Mouse (Mus musculus) MEL (cell line): ENCODE data around the gene Klhdc2. TPM values are rescaled to one million over a fixed set of nuclear protein-coding genes. Genes with fewer than 3 reads are reported as not detected.

Source experiments
- DNase-seq: peaks from one replicate; pipeline ENCODE4 v3.0.0; 2011; ENCODE audit warnings: low read depth, low spot score
- H3K27ac ChIP-seq: 2 replicates; pipeline ENCODE4 v1.5.1; 2012; ENCODE audit warnings: low read depth, mild to moderate bottlenecking, control low read depth, low read length, moderate library complexity; ENCODE audit not compliant: control insufficient read depth
- H3K27me3 ChIP-seq, 2 experiments: fragments of 150-350 bp in 1 of 2; sonication (generic) in 1 of 2; 2 replicates each; pipeline ENCODE4 v1.6.1; 2012; ENCODE audit warnings: low read length in 2 of 2, mild to moderate bottlenecking in 2 of 2, improper control_type of control experiment in 1 of 2, moderate library complexity in 1 of 2; ENCODE audit not compliant: insufficient read depth in 2 of 2, control insufficient read depth in 1 of 2
- H3K36me3 ChIP-seq, 2 experiments: 2 replicates each; pipeline ENCODE4 v1.6.1; 2012 to 2014; ENCODE audit warnings: low read length in 2 of 2, improper control_type of control experiment in 1 of 2, inconsistent platforms in 1 of 2, mild to moderate bottlenecking in 1 of 2; ENCODE audit not compliant: insufficient read depth in 2 of 2, control insufficient read depth in 1 of 2
- H3K4me1 ChIP-seq, 2 experiments: fragments of 150-350 bp in 1 of 2; sonication (generic) in 1 of 2; 2 replicates each; pipeline ENCODE4 v1.6.1; 2012; ENCODE audit warnings: low read length in 2 of 2, improper control_type of control experiment in 1 of 2, mild to moderate bottlenecking in 1 of 2; ENCODE audit not compliant: insufficient read depth in 2 of 2, control insufficient read depth in 1 of 2
- H3K4me3 ChIP-seq, 2 experiments: fragments of 150-350 bp in 1 of 2; sonication (generic) in 1 of 2; 2 replicates each; pipeline ENCODE4 v1.5.1; 2012; ENCODE audit warnings: low read depth in 2 of 2, low read length in 2 of 2, mild to moderate bottlenecking in 2 of 2, moderate library complexity in 2 of 2, control low read depth in 1 of 2, improper control_type of control experiment in 1 of 2; ENCODE audit not compliant: control insufficient read depth in 1 of 2, insufficient read depth in 1 of 2
- H3K79me2 ChIP-seq: 2 replicates; pipeline ENCODE4 v1.6.1; 2012; ENCODE audit warnings: mild to moderate bottlenecking, low read length, moderate library complexity; ENCODE audit not compliant: control insufficient read depth, poor library complexity, insufficient read depth
- H3K9ac ChIP-seq: 2 replicates; pipeline ENCODE4 v1.6.1; 2012; ENCODE audit warnings: low read depth, mild to moderate bottlenecking, control low read depth, low read length, moderate library complexity; ENCODE audit not compliant: control insufficient read depth, poor library complexity, severe bottlenecking
- H3K9me3 ChIP-seq: fragments of 150-350 bp; sonication (generic); replicated peaks from 2 replicates; pipeline ENCODE4 v1.6.1; 2012; ENCODE audit warnings: mild to moderate bottlenecking, low read length, improper control_type of control experiment, moderate library complexity; ENCODE audit not compliant: insufficient read depth
- CTCF ChIP-seq, 3 experiments: IDR thresholded peaks in 2 of 3; conservative IDR thresholded peaks in 1 of 3; 2 replicates each; pipeline ENCODE4 v1.5.1; 2011 to 2012; ENCODE audit warnings: low read length in 3 of 3, low read depth in 2 of 3, mild to moderate bottlenecking in 2 of 3, improper control_type of control experiment in 1 of 3, inconsistent platforms in 1 of 3, mixed read lengths in 1 of 3, moderate library complexity in 1 of 3; ENCODE audit not compliant: control insufficient read depth in 1 of 3, insufficient read depth in 1 of 3, poor library complexity in 1 of 3, severe bottlenecking in 1 of 3
- ETS1 ChIP-seq: IDR thresholded peaks from 2 replicates; pipeline ENCODE4 v1.6.1; 2012; ENCODE audit warnings: low read depth, mild to moderate bottlenecking, inconsistent platforms, low read length, improper control_type of control experiment, moderate library complexity
- HCFC1 ChIP-seq: IDR thresholded peaks from 2 replicates; pipeline ENCODE4 v1.6.1; 2012; ENCODE audit warnings: low read depth, mild to moderate bottlenecking, inconsistent platforms, low read length, improper control_type of control experiment, moderate library complexity
- JUND ChIP-seq: IDR thresholded peaks from 2 replicates; pipeline ENCODE4 v1.6.1; 2011; ENCODE audit warnings: low read depth, mild to moderate bottlenecking, improper control_type of control experiment, low read length
- KAT2A ChIP-seq: conservative IDR thresholded peaks from 2 replicates; pipeline ENCODE4 v1.6.1; 2012; ENCODE audit warnings: low read depth, low read length, improper control_type of control experiment, inconsistent platforms
- MAFK ChIP-seq: IDR thresholded peaks from 2 replicates; pipeline ENCODE4 v1.6.1; 2011; ENCODE audit warnings: low read depth, mild to moderate bottlenecking, low read length, improper control_type of control experiment, borderline replicate concordance
- MEF2A ChIP-seq: IDR thresholded peaks from 2 replicates; pipeline ENCODE4 v1.6.1; 2014; ENCODE audit warnings: low read depth, mild to moderate bottlenecking, inconsistent platforms, low read length, improper control_type of control experiment; ENCODE audit not compliant: poor library complexity, insufficient replicate concordance, severe bottlenecking; ENCODE audit errors: extremely low read depth
- MYB ChIP-seq: IDR thresholded peaks from 2 replicates; pipeline ENCODE4 v1.6.1; 2011; ENCODE audit warnings: mild to moderate bottlenecking, low read depth, low read length, improper control_type of control experiment
- NRF1 ChIP-seq: IDR thresholded peaks from 2 replicates; pipeline ENCODE4 v1.6.1; 2014; ENCODE audit warnings: low read depth, mild to moderate bottlenecking, inconsistent platforms, low read length, improper control_type of control experiment, moderate library complexity; ENCODE audit not compliant: poor library complexity, insufficient read depth, severe bottlenecking
- POLR2A ChIP-seq, 2 experiments: IDR thresholded peaks; 2 replicates each; pipeline ENCODE4 v1.6.1; 2011 to 2012; ENCODE audit warnings: low read length in 2 of 2, mild to moderate bottlenecking in 2 of 2, control low read depth in 1 of 2, improper control_type of control experiment in 1 of 2, low read depth in 1 of 2, moderate library complexity in 1 of 2; ENCODE audit not compliant: control insufficient read depth in 1 of 2, insufficient read depth in 1 of 2, poor library complexity in 1 of 2
- RAD21 ChIP-seq: IDR thresholded peaks from 2 replicates; pipeline ENCODE4 v1.6.1; 2011; ENCODE audit warnings: mild to moderate bottlenecking, low read depth, low read length, improper control_type of control experiment
- TBP ChIP-seq: IDR thresholded peaks from 2 replicates; pipeline ENCODE4 v1.8.0; 2011; ENCODE audit warnings: low read depth, low read length, improper control_type of control experiment
- USF2 ChIP-seq, 2 experiments: IDR thresholded peaks; 2 replicates each; pipeline ENCODE4 v1.6.1; 2011 to 2012; ENCODE audit warnings: improper control_type of control experiment in 2 of 2, low read length in 2 of 2, borderline replicate concordance in 1 of 2, inconsistent platforms in 1 of 2, low read depth in 1 of 2, mild to moderate bottlenecking in 1 of 2; ENCODE audit not compliant: insufficient read depth in 1 of 2
- ZC3H11A ChIP-seq: IDR thresholded peaks from 2 replicates; pipeline ENCODE4 v1.6.1; 2012; ENCODE audit warnings: low read depth, mild to moderate bottlenecking, inconsistent platforms, low read length, improper control_type of control experiment
- ZKSCAN1 ChIP-seq: IDR thresholded peaks from 2 replicates; pipeline ENCODE4 v1.6.1; 2012; ENCODE audit warnings: low read depth, mild to moderate bottlenecking, inconsistent platforms, low read length, improper control_type of control experiment, moderate library complexity
- polyA plus RNA-seq, 2 experiments: library from polyadenylated mRNA; stranded (reverse) in 1 of 2; unstranded in 1 of 2; fragments of >175 nt in 1 of 2; fragments of >200 nt in 1 of 2; gene quantifications; 2 replicates each; pipeline versions ENCODE4 v1.2.1 to v1.2.4; 2012; ENCODE audit warnings: low replicate concordance in 2 of 2, low read depth in 1 of 2; ENCODE audit not compliant: insufficient read length in 2 of 2, insufficient read depth in 1 of 2, missing spikeins in 1 of 2
- total RNA-seq: library from RNA; depleted of rRNA; stranded (reverse); fragments of 300-350 nt; gene quantifications from 2 replicates; pipeline ENCODE4 v1.2.3, GENCODE M21; 2012

Klhdc2 gene
- total and polyA plus RNA-seq, 3 experiments, result 48.5 to 154 (median 51.7) TPM

GRCm38 (mm10) chr12:69299831-69300230 lies 3.4 kb downstream of the Klhdc2 start (continued):
- TF ChIP-seq JUND (no peak), HCFC1 (no peak)

DNA sequence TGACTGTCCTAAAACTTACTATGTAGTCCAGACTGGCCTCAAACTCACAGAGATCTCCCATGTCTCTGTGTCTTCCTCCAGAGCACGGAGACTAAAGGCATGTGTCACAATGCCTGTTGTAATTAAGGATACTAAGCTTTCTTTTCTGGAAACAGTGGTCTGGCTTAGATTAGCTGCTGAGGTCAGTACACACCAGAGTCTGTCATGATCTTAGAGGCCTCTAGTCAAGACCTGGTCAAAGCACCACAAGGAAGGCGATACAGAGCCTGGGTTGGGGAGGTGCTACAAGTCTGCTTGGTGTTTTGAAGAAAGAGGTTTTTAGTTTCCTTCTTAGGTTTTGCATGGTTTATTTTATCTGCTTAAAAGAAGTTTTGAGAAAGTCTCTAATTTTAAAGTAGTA lies 3.9 kb downstream of the Klhdc2 start:
- no peaks in the 10 kb centered on the region for H3K27me3 ChIP-seq
- H3K9me3 ChIP-seq, result no peaks in the 10 kb centered on the region
- peaks cover 4 to 10% of the 10 kb centered on the region in 2 experiments; a peak in 2 of 4 replicates for H3K4me1 ChIP-seq
- peaks cover 4 to 11% of the 10 kb centered on the region in 2 experiments for H3K36me3 ChIP-seq
- no peak overlapping the region for H3K4me3 ChIP-seq
- H3K9ac ChIP-seq, result no peak overlapping the region
- TF ChIP-seq ZKSCAN1 (no peak), POLR2A (IDR thresholded peaks at IDR 0.05; ENCODE audit: control insufficient read depth in 1 of 2, insufficient read depth in 1 of 2, low read depth in 1 of 2, low read length in 2 of 2, poor library complexity in 1 of 2) (no peak), TBP (no peak), ZC3H11A (no peak), KAT2A (no peak), MYB (no peak), MAFK (no peak), CTCF (IDR thresholded peaks at IDR 0.05 in 2 of 3, conservative IDR thresholded peaks at IDR 0.05 in 1 of 3; ENCODE audit: control insufficient read depth in 1 of 3, insufficient read depth in 1 of 3, low read depth in 2 of 3, low read length in 3 of 3, poor library complexity in 1 of 3, severe bottlenecking in 1 of 3) (no peak), USF2 (IDR thresholded peaks at IDR 0.05; ENCODE audit: borderline replicate concordance in 1 of 2, insufficient read depth in 1 of 2, low read depth in 1 of 2, low read length in 2 of 2) (no peak)
- DNase-seq, result no peak
- no peak overlapping the region for H3K27ac ChIP-seq
- peaks cover 18% of the 10 kb centered on the region for H3K79me2 ChIP-seq

- H3K36me3 ChIP-seq, result peaks cover 4 to 14% of the 10 kb centered on the region in 2 experiments
Measured at GRCm38 (mm10) chr12:69302171-69302570, 5.7 kb downstream of the Klhdc2 start.

More at GRCm38 (mm10) chr12:69302171-69302570, 5.7 kb downstream of the Klhdc2 start:
- no peak for DNase-seq
- H3K79me2 ChIP-seq, result peaks cover 9% of the 10 kb centered on the region
- no peak overlapping the region for H3K4me3 ChIP-seq
- H3K9ac ChIP-seq, result no peak overlapping the region
- no peaks in the 10 kb centered on the region for H3K9me3 ChIP-seq
- H3K27ac ChIP-seq, result no peak overlapping the region
- no peak for TF ChIP-seq ETS1
- no peak for TF ChIP-seq MEF2A
- TF ChIP-seq CTCF (IDR thresholded peaks at IDR 0.05 in 2 of 3, conservative IDR thresholded peaks at IDR 0.05 in 1 of 3; ENCODE audit: control insufficient read depth in 1 of 3, insufficient read depth in 1 of 3, low read depth in 2 of 3, low read length in 3 of 3, poor library complexity in 1 of 3, severe bottlenecking in 1 of 3), result no peak
- no peak for TF ChIP-seq RAD21
- TF ChIP-seq KAT2A, result no peak
- TF ChIP-seq NRF1, result no peak
- no peak for TF ChIP-seq MAFK
- H3K27me3 ChIP-seq, result no peaks in the 10 kb centered on the region
- peaks cover 4 to 6% of the 10 kb centered on the region in 2 experiments; a peak in 2 of 4 replicates for H3K4me1 ChIP-seq
